Mouse (Mus musculus) spleen, postnatal 36 days (tissue): ENCODE measurements around the gene Olfr43.

Experiments used
- DNase-seq, 2 experiments: peaks; one replicate each; pipeline ENCODE4 v3.0.0; 2022; ENCODE audit warnings: low spot score in 2 of 2, mixed read lengths in 1 of 2

The Olfr43 gene

DNA sequence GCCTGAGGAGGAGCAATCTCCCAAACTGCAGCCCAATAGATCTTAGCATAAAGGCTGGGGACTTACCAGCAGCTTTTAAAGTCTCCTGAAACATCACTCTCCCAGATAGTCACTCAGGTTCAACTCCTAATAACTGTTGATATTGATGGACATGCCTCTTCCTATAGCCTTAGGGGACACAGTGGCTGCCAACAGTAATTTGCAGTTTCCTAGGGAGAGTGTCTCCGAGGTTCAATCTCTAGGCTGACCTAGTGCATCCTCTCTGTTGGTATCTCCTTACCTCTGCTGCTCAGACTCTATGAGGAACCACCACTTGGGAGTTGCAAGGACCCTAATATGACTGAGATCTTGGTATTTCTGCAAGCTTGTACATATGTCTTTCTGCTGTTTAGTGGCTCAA lies at the start of gene Olfr43:
Olfr43 (minus strand) TSS at position 101 of the 400 bp plus-strand sequence.
- no peak for DNase-seq

GRCm38 (mm10) chr11:74259508-74259907 lies 48.3 kb upstream of the Olfr43 start, which contains the start of gene Olfr406:
Gene Olfr406 (plus strand): TSS chr11:74259808.
- no peak for DNase-seq

DNA sequence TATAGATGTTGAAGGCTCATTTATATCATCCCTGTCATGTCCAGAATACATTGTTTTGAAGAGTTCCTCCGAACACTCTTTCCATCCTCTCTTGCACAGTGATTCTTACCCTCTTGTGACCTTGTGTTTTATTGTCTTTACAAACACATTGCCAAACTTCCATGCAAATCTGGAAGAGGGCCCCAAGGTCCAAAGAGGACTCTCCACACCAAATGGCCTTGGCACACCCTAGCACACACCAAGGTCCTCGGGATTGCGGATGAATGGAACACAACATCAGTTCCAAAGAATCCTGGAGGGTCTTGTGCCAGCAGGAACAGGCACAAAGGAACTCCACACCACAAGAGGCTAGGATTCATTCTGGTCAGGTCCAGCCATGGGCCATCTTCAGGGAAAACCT lies 30.0 kb upstream of the Olfr43 start:
- DNase-seq, result no peak

GRCm38 (mm10) chr11:74185949-74186348 lies 25.2 kb downstream of the Olfr43 start, which contains the start of gene Olfr403:
Gene Olfr403 (plus strand): TSS chr11:74186249.
- no peak for DNase-seq

- no peak for DNase-seq
Observed at GRCm38 (mm10) chr11:74183745-74184144, 27.4 kb downstream of the Olfr43 start.

GRCm38 (mm10) chr11:74183168-74183567 lies 28.0 kb downstream of the Olfr43 start:
- peak in 1 of 2 experiments; percentile 1 for DNase-seq

GRCm38 (mm10) chr11:74168771-74169170 lies 42.4 kb downstream of the Olfr43 start:
- DNase-seq, result no peak
